Mouse (Mus musculus): Measurements from ENCODE around the gene Mylip. TPM values are rescaled to one million over a fixed set of nuclear protein-coding genes. Genes with fewer than 3 reads are reported as not detected.
A peak's percentile ranks its signal among the peaks of the same experiment; 100 is the strongest.

The Mylip gene
- total RNA-seq, 4 experiments from 2014 or later, result 14.3 to 28.1 (median 19.6) TPM

- DNase-seq (ENCODE audit: low spot score), result no peak
Measured at GRCm38 (mm10) chr13:45429239-45429638, 39.7 kb downstream of the Mylip start.

DNA sequence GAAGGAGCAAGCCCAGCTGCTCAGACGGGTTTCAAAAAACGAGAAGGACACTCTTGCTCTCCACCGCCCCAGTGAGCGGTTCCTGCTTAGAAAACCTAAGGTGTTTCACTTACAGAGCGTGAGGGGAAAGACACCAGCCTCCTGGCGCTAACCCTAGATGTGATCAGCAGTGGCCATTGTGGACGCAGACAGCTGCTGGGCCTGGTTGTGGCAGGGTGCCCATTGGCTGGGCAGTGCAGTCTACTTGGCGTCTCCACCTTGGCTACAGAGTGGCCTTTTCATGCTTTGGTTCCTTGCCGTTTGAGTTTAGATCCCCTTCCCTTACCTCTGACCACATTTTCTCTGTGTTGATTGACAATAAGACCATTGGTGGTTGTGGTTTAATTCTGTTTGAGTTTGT is 47.6 kb downstream of the Mylip start:
- DNase-seq (ENCODE audit: low spot score), result no peak

DNA sequence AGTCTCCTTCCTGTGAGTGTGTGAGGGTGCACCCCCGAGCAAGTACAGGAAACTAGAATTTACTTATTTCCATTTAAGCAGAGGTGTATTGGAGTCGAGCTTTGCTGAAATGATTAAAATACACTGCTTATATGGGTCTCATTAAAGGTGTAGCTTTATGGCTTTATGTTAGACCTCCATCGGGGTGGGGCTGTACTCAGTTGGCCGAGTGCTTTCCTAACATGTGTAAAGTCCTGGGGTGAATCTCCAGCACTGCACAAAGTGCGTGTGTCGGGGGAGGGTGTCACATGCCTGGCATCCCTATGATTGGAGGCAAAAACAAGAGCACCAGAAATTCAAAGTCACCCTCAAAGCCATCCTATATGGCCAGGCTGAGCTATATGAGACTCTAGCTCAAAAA is 49.3 kb downstream of the Mylip start:
- no peak for DNase-seq (ENCODE audit: low spot score)

DNA sequence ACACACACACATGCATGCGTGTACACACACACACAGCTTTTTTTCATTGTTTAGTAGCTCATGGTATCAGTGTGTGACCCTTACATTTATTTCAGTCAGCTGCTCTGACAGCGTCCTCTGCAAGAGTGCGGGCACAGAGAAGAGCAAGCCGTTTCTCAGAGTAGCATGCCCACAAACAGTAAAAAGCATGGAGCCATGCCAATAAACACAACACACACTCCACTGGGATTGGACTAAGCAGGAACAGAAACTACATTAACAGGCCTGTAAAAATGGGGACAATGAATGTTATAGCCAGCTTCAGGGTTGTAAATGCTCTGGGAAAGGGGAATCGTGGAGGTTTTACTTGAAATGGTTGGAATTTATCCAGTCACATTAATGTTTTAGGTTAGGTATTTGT is 50.7 kb downstream of the Mylip start:
- no peak for DNase-seq (ENCODE audit: low spot score)

GRCm38 (mm10) chr13:45442451-45442850 is 52.9 kb downstream of the Mylip start:
- no peak for DNase-seq (ENCODE audit: low spot score)

GRCm38 (mm10) chr13:45442918-45443535 is 53.5 kb downstream of the Mylip start:
- DNase-seq (ENCODE audit: low spot score), result peak; percentile 46

DNA sequence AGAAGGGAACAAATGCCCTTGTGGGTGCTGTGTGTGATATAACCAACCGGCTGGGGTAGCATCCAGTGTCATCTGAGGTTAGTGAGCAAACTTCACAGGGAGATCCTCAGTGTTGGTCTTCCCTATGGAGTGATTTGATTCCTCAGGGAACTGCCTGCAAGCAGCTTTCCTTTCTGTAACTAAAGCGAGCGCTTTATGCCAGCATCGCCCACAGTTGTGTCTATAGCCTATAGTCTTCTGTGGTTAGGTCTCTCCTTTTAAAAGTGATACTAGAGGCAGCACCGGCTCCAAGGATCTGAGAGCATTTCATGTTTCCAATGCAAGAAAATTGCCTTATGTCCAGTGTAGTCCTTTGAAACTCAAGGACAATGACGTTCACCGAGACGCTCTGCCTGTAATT is 54.7 kb downstream of the Mylip start:
- DNase-seq (ENCODE audit: low spot score), result no peak

GRCm38 (mm10) chr13:45444652-45445051 is 55.1 kb downstream of the Mylip start:
- DNase-seq (ENCODE audit: low spot score), result no peak

- DNase-seq (ENCODE audit: low spot score), result no peak
Measured at GRCm38 (mm10) chr13:45446636-45447035, 57.1 kb downstream of the Mylip start.

GRCm38 (mm10) chr13:45452437-45452836 is 62.9 kb downstream of the Mylip start:
- no peak for DNase-seq (ENCODE audit: low spot score)

DNA sequence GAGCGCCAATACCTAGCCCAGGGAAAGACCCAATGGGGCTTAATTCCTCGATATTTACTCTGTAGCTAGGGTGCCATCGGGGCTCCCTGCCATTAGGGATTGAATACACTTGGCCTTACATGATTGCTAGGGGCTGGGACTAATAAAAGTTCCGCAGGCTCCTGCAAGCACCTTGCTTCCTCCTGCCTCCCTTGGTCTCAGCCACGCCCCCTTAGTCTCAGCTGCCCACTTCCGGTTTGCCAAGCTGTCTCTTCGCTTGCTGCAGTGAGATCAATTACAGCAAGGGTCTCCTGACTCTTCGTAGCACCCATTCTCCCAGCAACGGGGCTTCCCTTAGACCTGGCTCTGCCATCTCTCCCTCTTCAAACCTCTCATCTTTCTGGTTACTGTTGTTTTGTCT is 63.5 kb downstream of the Mylip start:
- no peak for DNase-seq (ENCODE audit: low spot score)

GRCm38 (mm10) chr13:45454044-45454443 is 64.5 kb downstream of the Mylip start:
- DNase-seq (ENCODE audit: low spot score), result no peak

DNA sequence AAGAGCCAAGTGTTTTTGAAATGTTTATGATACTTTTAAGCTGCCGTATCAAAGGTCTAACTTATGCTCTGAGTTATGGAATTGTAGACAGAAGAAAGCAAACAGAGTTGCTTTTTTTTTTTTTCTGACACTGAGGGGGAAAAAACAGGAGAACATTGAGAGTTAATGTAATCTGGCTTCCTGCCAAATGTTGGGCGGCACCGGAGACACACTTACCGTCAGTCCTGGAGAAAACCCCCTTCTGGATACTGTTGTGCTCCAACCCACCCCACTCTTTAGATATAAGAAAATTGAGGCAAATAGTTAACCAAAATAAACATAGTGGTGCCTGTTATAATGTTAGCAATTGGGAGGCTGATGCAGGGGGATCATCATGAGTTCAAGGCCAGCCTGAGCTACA is 65.1 kb downstream of the Mylip start:
- DNase-seq (ENCODE audit: low spot score), result peak; percentile 48

- DNase-seq (ENCODE audit: low spot score), result peak; percentile 57
Measured at GRCm38 (mm10) chr13:45455108-45455861, 65.7 kb downstream of the Mylip start.

DNA sequence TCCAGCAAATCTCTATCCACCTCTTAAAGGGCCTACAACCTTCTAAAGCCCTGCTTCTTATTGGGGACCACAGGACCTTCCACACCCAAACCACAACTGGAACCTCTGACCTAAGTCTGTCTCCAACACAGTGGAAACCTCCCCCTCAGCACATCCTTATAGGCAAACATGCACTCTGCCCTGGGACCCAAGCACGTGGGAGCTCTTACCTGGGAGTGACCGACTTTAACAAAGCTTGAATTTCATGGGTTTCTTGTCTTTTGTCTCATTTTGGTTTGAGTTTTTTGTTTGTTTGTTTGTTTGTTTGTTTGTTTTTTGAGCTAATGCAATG is 66.3 kb downstream of the Mylip start:
- DNase-seq (ENCODE audit: low spot score), result no peak

GRCm38 (mm10) chr13:45457459-45457858 is 67.9 kb downstream of the Mylip start:
- DNase-seq (ENCODE audit: low spot score), result no peak

- DNase-seq (ENCODE audit: low spot score), result no peak
Measured at GRCm38 (mm10) chr13:45460177-45460576, 70.6 kb downstream of the Mylip start.

DNA sequence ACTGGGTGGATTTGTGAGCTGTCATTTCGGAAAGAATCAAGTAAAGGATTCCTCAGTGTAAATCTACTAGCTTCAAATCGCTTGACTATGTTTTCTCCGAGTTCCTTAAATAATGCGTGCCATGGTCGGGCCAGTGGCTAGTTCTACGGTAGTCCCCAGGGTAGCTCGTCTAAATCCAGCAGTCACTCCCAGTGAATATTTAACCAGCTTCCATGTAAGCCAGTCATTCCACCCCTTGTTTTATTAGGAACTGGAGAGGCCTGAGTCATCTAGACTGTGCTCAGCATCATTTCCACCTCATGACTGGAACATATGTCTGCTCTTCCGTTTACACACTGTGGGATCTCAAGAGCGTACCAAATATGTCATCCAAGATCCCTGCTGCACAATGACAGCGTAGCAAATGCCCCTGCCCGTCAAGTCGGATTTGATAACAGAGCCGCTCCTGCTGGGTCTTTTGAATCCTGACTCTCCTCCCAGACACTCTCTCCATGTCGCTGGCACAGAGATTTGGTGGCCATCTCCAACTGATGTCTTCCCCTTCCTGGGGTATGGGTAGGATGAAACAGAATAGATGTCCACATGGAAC is 71.9 kb downstream of the Mylip start:
- DNase-seq (ENCODE audit: low spot score), result no peak

Other genes with a start within 250 kb of the Mylip start
- 100 to 1,000 TPM; 152 to 199 (median 170) TPM for gene Gmpr, start 117.7 kb downstream of the Mylip start, total RNA-seq (2022)

Measured in heart, adult 8-10 months (tissue).